Mouse (Mus musculus): ENCODE results near the gene Gpr35. TPM values are rescaled to one million over a fixed set of nuclear protein-coding genes. Genes with fewer than 3 reads are reported as not detected.

Gene Gpr35
- polyA plus RNA-seq, 1 experiment from 2014 or later = 4.8 TPM

DNA sequence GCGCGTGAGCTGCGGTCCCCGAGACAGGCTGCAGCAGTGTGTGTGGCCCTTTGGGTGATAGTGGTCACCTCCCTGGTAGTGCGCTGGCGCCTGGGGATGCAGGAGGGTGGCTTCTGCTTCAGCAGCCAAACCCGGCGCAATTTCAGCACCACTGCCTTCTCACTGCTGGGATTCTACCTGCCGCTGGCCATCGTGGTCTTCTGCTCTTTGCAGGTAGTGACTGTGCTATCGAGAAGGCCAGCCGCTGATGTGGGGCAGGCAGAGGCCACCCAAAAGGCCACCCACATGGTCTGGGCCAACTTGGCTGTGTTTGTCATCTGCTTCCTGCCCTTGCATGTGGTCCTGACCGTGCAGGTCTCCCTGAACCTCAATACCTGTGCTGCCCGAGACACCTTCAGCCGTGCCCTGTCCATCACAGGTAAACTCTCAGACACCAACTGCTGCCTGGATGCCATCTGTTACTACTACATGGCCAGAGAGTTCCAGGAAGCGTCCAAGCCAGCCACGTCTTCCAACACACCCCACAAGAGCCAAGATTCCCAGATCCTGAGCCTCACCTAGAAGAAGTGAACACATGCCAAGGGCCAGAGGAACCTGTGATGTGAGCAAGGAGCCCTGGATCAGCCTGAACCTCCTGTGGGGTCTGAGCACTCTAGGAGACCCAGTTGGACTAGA, 32.4 kb downstream of the Gpr35 start:
- Histone ChIP-seq H3K36me3 (ENCODE audit: control insufficient read depth, insufficient read depth) (peaks cover 6% of the 10 kb centered on the region; the same call in 1 of the 2 replicates), H3K27ac (ENCODE audit: low read depth, low read length) (no peak overlapping the region), H3K27me3 (replicated peaks; ENCODE audit: control insufficient read depth, insufficient read depth, low read length) (no peaks in the 10 kb centered on the region), H3K4me2 (replicated peaks; ENCODE audit: low read depth) (no peak overlapping the region), H3K4me1 (replicated peaks; ENCODE audit: control insufficient read depth, insufficient read depth, low read length) (no peaks in the 10 kb centered on the region), H3K9me3 (ENCODE audit: control insufficient read depth) (no peaks in the 10 kb centered on the region), H3K4me3 (ENCODE audit: low read depth, low read length) (no peak overlapping the region), H3K9ac (ENCODE audit: low read depth, low read length) (no peak overlapping the region)
- TF ChIP-seq CTCF (IDR thresholded peaks at IDR 0.05; ENCODE audit: low read depth) = no peak
- 88% methylated on average over 17 of the region's 17 CpGs for WGBS
- no peak for ATAC-seq

DNA sequence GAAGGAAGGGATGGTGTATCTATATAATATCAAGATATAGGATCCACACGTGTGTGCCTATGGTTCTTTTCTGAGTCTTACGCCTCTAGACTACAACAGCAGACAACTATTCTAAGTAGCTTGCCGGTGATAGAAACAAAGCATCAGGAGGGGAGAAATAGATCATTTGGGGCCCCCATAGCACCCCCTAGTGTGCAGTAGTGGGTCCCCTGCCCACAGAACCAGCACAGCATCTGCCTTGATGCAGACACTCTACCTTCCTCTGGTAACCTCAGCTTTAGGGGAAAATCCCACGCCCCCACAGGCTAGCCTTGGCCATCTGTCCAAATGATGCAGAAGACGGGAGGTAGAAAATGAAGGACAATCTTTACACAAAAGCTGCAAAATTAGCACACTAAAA, 34.3 kb downstream of the Gpr35 start:
- no peak for ATAC-seq
- Histone ChIP-seq H3K4me1 (replicated peaks; ENCODE audit: control insufficient read depth, insufficient read depth, low read length) (no peaks in the 10 kb centered on the region), H3K27me3 (replicated peaks; ENCODE audit: control insufficient read depth, insufficient read depth, low read length) (no peaks in the 10 kb centered on the region), H3K4me3 (ENCODE audit: low read depth, low read length) (no peak overlapping the region), H3K36me3 (ENCODE audit: control insufficient read depth, insufficient read depth) (peaks cover 6% of the 10 kb centered on the region; the same call in 1 of the 2 replicates), H3K9me3 (ENCODE audit: control insufficient read depth) (no peaks in the 10 kb centered on the region), H3K4me2 (replicated peaks; ENCODE audit: low read depth) (no peak overlapping the region), H3K27ac (ENCODE audit: low read depth, low read length) (no peak overlapping the region), H3K9ac (ENCODE audit: low read depth, low read length) (no peak overlapping the region)
- no peak for TF ChIP-seq CTCF (IDR thresholded peaks at IDR 0.05; ENCODE audit: low read depth)
- WGBS = 88% methylated on average over 5 of the region's 5 CpGs

DNA sequence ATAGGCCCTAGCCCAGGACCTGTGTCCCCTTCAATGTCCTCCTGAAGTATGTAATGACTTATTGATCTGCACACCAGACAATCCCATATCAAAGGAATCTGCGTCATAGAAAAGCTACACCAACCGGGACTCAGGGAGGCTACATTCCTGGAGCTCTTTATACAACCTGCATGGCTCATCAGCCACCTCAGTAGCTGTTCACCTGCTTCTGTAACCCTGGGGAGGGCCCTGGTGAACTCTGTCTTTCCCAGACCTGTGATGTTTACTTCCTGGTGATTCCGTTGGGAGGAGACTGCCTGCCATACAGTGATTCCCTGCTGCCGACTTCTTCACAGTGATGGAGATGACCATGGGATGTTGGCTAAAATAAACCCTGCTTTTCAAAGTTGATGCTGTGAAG, 38.2 kb downstream of the Gpr35 start:
- Histone ChIP-seq H3K4me1 (replicated peaks; ENCODE audit: control insufficient read depth, insufficient read depth, low read length) (no peaks in the 10 kb centered on the region), H3K4me3 (ENCODE audit: low read depth, low read length) (no peak overlapping the region), H3K27me3 (replicated peaks; ENCODE audit: control insufficient read depth, insufficient read depth, low read length) (no peaks in the 10 kb centered on the region), H3K9me3 (ENCODE audit: control insufficient read depth) (no peaks in the 10 kb centered on the region), H3K27ac (ENCODE audit: low read depth, low read length) (no peak overlapping the region), H3K9ac (ENCODE audit: low read depth, low read length) (no peak overlapping the region), H3K36me3 (ENCODE audit: control insufficient read depth, insufficient read depth) (peaks cover 3% of the 10 kb centered on the region; the same call in 1 of the 2 replicates), H3K4me2 (replicated peaks; ENCODE audit: low read depth) (no peak overlapping the region)
- WGBS = 30% methylated on average over 4 of the region's 4 CpGs
- TF ChIP-seq CTCF (IDR thresholded peaks at IDR 0.05; ENCODE audit: low read depth) = no peak
- no peak for ATAC-seq

DNA sequence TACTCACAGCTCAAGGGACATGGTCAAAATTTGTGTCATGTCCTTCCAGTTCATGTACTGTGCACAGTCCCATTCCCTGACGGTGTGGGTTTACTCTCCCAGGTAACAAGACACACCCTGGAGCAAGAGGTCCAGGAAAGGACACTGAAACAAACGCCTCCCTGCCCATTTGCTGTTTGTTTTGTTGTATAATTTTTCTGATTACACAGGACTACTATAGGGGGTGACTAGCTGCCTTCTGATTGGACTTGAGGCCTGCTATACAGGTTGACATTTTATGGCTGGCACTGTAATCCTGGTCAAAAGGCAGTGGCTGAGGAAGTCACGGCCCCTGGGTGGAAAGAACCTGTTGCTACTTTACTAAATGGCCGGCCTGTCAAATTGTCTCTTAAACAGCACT, 39.2 kb downstream of the Gpr35 start:
- Histone ChIP-seq H3K4me1 (replicated peaks; ENCODE audit: control insufficient read depth, insufficient read depth, low read length) (no peaks in the 10 kb centered on the region), H3K36me3 (ENCODE audit: control insufficient read depth, insufficient read depth) (no peaks in the 10 kb centered on the region), H3K27ac (ENCODE audit: low read depth, low read length) (no peak overlapping the region), H3K4me2 (replicated peaks; ENCODE audit: low read depth) (no peak overlapping the region), H3K9ac (ENCODE audit: low read depth, low read length) (no peak overlapping the region), H3K27me3 (replicated peaks; ENCODE audit: control insufficient read depth, insufficient read depth, low read length) (no peaks in the 10 kb centered on the region), H3K4me3 (ENCODE audit: low read depth, low read length) (no peak overlapping the region), H3K9me3 (ENCODE audit: control insufficient read depth) (no peaks in the 10 kb centered on the region)
- ATAC-seq = peak; percentile 53; the same call in 1 of the 2 replicates
- WGBS = 31% methylated on average over 4 of the region's 4 CpGs
- TF ChIP-seq CTCF (IDR thresholded peaks at IDR 0.05; ENCODE audit: low read depth) = no peak

DNA sequence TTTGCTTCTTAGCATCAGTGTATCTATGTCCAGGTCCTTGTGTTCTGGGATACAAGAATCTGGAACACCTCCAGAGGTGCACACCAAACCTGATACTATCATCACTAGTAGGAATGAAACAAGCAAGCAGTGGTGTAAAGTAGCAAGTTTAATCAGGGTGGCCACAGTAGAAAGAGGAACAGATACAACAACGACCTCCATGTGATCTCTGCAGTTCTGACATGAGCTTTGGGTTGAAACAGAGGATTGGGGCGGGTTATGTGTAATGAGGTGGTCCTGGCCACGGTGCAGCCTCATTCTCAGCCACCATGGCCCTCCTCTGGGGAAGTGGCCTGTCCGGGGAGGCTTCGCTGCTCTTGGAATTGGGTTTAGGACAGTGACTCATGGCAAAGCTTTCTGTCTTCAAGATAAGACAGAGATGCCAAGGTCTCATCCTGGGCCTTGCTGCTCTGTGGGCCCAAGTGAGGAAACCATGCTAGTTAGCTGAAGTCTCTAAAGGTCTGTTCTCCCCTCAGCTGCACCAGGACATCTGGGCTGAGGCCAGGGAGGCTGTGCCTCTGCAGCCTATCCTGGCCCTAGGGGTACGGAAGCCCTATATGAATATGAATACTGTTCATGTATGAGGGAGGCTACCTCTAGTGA, 41.7 kb downstream of the Gpr35 start:
- no peaks in the 10 kb centered on the region for H3K27me3 ChIP-seq (replicated peaks; ENCODE audit: control insufficient read depth, insufficient read depth, low read length)
- H3K36me3 ChIP-seq (ENCODE audit: control insufficient read depth, insufficient read depth) = no peaks in the 10 kb centered on the region
- H3K4me3 ChIP-seq (ENCODE audit: low read depth, low read length) = no peak overlapping the region
- no peaks in the 10 kb centered on the region for H3K4me1 ChIP-seq (replicated peaks; ENCODE audit: control insufficient read depth, insufficient read depth, low read length)
- no peak overlapping the region for H3K4me2 ChIP-seq (replicated peaks; ENCODE audit: low read depth)
- no peak for ATAC-seq
- no peak overlapping the region for H3K9ac ChIP-seq (ENCODE audit: low read depth, low read length)
- H3K27ac ChIP-seq (ENCODE audit: low read depth, low read length) = no peak overlapping the region
- 88% methylated on average over 6 of the region's 6 CpGs for WGBS
- TF ChIP-seq CTCF (IDR thresholded peaks at IDR 0.05; ENCODE audit: low read depth) = no peak
- no peaks in the 10 kb centered on the region for H3K9me3 ChIP-seq (ENCODE audit: control insufficient read depth)

DNA sequence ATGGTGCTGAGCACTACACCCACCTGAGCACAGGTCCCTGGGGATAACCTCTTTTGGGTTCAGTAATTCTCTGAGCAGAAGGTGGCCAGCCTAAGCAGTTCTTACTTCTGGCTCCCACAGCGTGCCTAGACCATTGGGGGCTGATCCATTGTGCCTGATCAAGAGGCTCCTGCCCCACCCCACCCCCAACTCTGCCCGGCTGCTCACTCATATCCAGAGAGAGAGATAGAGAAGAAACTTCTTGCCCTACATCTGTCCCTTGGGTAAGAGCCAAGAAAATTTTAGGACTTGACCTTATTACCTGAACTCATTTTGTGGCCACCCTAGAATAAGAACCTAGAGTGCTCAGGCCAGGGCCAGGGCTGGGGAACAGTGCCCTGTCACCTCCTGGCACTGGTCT, 42.2 kb downstream of the Gpr35 start:
- Histone ChIP-seq H3K36me3 (ENCODE audit: control insufficient read depth, insufficient read depth) (no peaks in the 10 kb centered on the region), H3K27ac (ENCODE audit: low read depth, low read length) (no peak overlapping the region), H3K9ac (ENCODE audit: low read depth, low read length) (no peak overlapping the region), H3K4me1 (replicated peaks; ENCODE audit: control insufficient read depth, insufficient read depth, low read length) (no peaks in the 10 kb centered on the region), H3K4me2 (replicated peaks; ENCODE audit: low read depth) (no peak overlapping the region), H3K9me3 (ENCODE audit: control insufficient read depth) (no peaks in the 10 kb centered on the region), H3K4me3 (ENCODE audit: low read depth, low read length) (no peak overlapping the region), H3K27me3 (replicated peaks; ENCODE audit: control insufficient read depth, insufficient read depth, low read length) (no peaks in the 10 kb centered on the region)
- TF ChIP-seq CTCF (IDR thresholded peaks at IDR 0.05; ENCODE audit: low read depth) = no peak
- no peak for ATAC-seq
- 74% methylated on average over 2 of the region's 2 CpGs for WGBS
